Mouse (Mus musculus) liver, adult 2 months (tissue): Measurements from ENCODE around the gene Sycn.

Experiments
- CTCF ChIP-seq: fragments of 200-500 bp; IDR thresholded peaks from 2 replicates; pipeline ENCODE4 v1.5.1; 2011; ENCODE audit warnings: low read depth, low read length, control low read depth
- POLR2A ChIP-seq: fragments of 200-500 bp; IDR thresholded peaks from 2 replicates; pipeline ENCODE4 v1.6.1; 2011; ENCODE audit warnings: low read length, control low read depth; ENCODE audit not compliant: insufficient read depth; ENCODE audit errors: extremely low read depth

GRCm38 (mm10) chr7:28540526-28540925 lies at the start of gene Sycn:
- TF ChIP-seq POLR2A (no peak), CTCF (no peak)
